ENCODE assay signal across 27 mouse cellular contexts in genomic region chr5:135782901-135783300, GRCm38 (mm10). TPM values are rescaled to one million over a fixed set of nuclear protein-coding genes. Genes with fewer than 3 reads are reported as not detected.
"Had no signal": no experiment of that assay in that cellular context is flagged by ENCODE, and none has a peak within 500 bp of the region (broad histone marks: within the 10 kb centered on the region; RNA-seq: fewer than 3 reads in every experiment).

No protein-coding gene starts in this region.

- DNase-seq: kidney, adult 8-10 months; kidney, postnatal 10 days; lung, adult 2 months; lung, postnatal 14 days; lung, postnatal 4 days; retina, postnatal 1 day; right cerebral cortex, postnatal 25 days; thymus, adult 18-20 months; thymus, postnatal 14 days; thymus, postnatal 4 days had no signal

- H3K27ac ChIP-seq: kidney, embryonic 15.5 days; limb, embryonic 10.5 days; limb, embryonic 13.5 days; liver, embryonic 12.5 days; liver, embryonic 15.5 days; midbrain, embryonic 12.5 days; neural tube, embryonic 13.5 days had no signal

- H3K27me3 ChIP-seq: kidney, embryonic 15.5 days; limb, embryonic 13.5 days; liver, embryonic 12.5 days; liver, embryonic 15.5 days; midbrain, embryonic 12.5 days; neural tube, embryonic 13.5 days had no signal

- H3K4me2 ChIP-seq: kidney, embryonic 15.5 days; limb, embryonic 13.5 days; liver, embryonic 12.5 days; liver, embryonic 15.5 days; midbrain, embryonic 12.5 days; neural tube, embryonic 13.5 days had no signal

- H3K4me3 ChIP-seq: kidney, embryonic 15.5 days; limb, embryonic 10.5 days; limb, embryonic 13.5 days; liver, embryonic 12.5 days; liver, embryonic 15.5 days; midbrain, embryonic 12.5 days; myocyte; neural tube, embryonic 13.5 days had no signal

- ATAC-seq: liver, embryonic 12.5 days; midbrain, embryonic 16.5 days had no signal

- H3K9ac ChIP-seq: kidney, embryonic 15.5 days; limb, embryonic 13.5 days; liver, embryonic 12.5 days; liver, embryonic 15.5 days; midbrain, embryonic 12.5 days; neural tube, embryonic 13.5 days had no signal

- H3K9me3 ChIP-seq: kidney, embryonic 15.5 days; limb, embryonic 10.5 days; limb, embryonic 13.5 days; liver, embryonic 12.5 days; liver, embryonic 15.5 days; midbrain, embryonic 12.5 days; neural tube, embryonic 13.5 days had no signal

RNA-seq across cellular contexts. Expression of gene Styxl1, which starts 4.7 kb away (rescaled TPM):
- total RNA-seq: layer of hippocampus, adult 18-20 months; left cerebral cortex, postnatal 25 days; megakaryocyte progenitor cell, adult 5-6 weeks; megakaryocyte-erythroid progenitor cell, adult 5-6 weeks; monocyte, adult 5-6 weeks had no signal
- polyA plus RNA-seq: intestine, embryonic 14.5 days; limb, embryonic 10.5 days; limb, embryonic 13.5 days; liver, embryonic 12.5 days; liver, embryonic 15.5 days; neural tube, embryonic 13.5 days; spleen, adult 2 months had no signal

RNA-seq across cellular contexts. Expression of gene Srrm3, which starts 23.8 kb away (rescaled TPM):
- total RNA-seq: megakaryocyte progenitor cell, adult 5-6 weeks; megakaryocyte-erythroid progenitor cell, adult 5-6 weeks; monocyte, adult 5-6 weeks; neutrophil, adult 5-6 weeks had no signal
- polyA plus RNA-seq: limb, embryonic 10.5 days; liver, embryonic 12.5 days; myocyte had no signal
